In the genomic region with DNA sequence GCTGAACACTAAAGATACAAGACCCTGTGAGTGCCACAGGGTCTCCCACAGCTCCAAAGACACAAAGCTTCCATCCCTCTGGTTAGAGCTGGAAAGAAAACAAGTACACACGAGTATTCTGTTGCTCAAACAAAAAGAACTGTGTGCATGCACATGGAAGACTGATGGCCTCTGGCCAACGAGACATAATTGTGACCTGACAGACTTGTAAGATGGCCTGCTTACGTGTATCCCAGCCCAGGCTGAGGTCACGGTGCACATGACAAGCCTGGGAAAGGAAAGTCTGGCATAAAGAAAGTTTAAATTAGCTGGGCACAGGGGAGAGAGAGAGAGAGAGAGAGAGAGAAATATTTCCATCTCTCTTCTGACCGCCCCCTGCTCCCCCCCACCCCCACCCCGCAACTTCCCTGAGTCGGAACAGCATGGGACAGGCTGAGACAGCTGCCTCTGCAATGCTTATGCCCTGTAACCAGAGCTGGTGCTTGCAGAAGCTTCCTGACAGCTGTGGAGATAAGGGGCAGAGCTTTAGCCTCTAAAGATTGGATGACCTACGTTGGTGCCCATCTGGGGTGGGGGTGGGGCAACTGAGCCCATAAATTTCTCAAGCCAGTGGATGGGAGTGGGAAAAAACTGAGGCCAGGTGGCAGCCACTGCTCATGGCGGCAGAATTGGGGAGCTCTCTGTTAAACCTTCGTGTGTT, we compare ENCODE assay signal across 12 mouse cellular contexts. TPM values are rescaled to one million over a fixed set of nuclear protein-coding genes. Genes with fewer than 3 reads are reported as not detected.
DNase-seq lines count a peak whose midpoint lies in the region; ATAC-seq lines count a peak whose summit lies in the region.
"Had no signal": no experiment of that assay in that cellular context is flagged by ENCODE, and none has a peak within 500 bp of the region (broad histone marks: within the 10 kb centered on the region; RNA-seq: fewer than 3 reads in every experiment).

No protein-coding gene starts in this region.

- H3K27ac ChIP-seq in kidney, embryonic 15.5 days: no peak overlapping the region
- H3K27ac ChIP-seq in embryonic facial prominence, embryonic 14.5 days (replicated peaks; ENCODE audit: low read depth, low read length): peak overlapping the region; percentile 52; the same call in 1 of the 2 replicates
- no peak overlapping the region for H3K27ac ChIP-seq in liver, embryonic 11.5 days (ENCODE audit: low read depth, low read length)

- H3K9me3 ChIP-seq in kidney, embryonic 15.5 days (replicated peaks): no peaks in the 10 kb centered on the region
- H3K9me3 ChIP-seq in embryonic facial prominence, embryonic 14.5 days (ENCODE audit: control insufficient read depth, low read length): no peaks in the 10 kb centered on the region
- no peaks in the 10 kb centered on the region for H3K9me3 ChIP-seq in liver, embryonic 11.5 days (ENCODE audit: control insufficient read depth, low read length)

- H3K4me2 ChIP-seq in kidney, embryonic 15.5 days: peak overlapping the region; percentile 15; the same call in 1 of the 2 replicates
- H3K4me2 ChIP-seq in embryonic facial prominence, embryonic 14.5 days (ENCODE audit: low read depth, low read length): 0 out of 2 replicates have a peak overlapping the region, but pooled peaks have one; percentile 15
- H3K4me2 ChIP-seq in liver, embryonic 11.5 days: 0 out of 2 replicates have a peak overlapping the region, but pooled peaks have one; percentile 20

- H3K9ac ChIP-seq in kidney, embryonic 15.5 days: no peak overlapping the region
- no peak overlapping the region for H3K9ac ChIP-seq in embryonic facial prominence, embryonic 14.5 days (ENCODE audit: low read depth, low read length)
- no peak overlapping the region for H3K9ac ChIP-seq in liver, embryonic 11.5 days (ENCODE audit: low read depth, low read length)

- DNase-seq in kidney, adult 18-20 months: no peak
- peak; percentile 64 for DNase-seq in embryo, embryonic 10 days (ENCODE audit: low spot score)
- peak; percentile 91 for DNase-seq in embryonic facial prominence, embryonic 14.5 days (ENCODE audit: low spot score)
- no peak for DNase-seq in liver, embryonic 11.5 days (ENCODE audit: low spot score)
- DNase-seq in ovary, postnatal 14 days (ENCODE audit: low spot score): no peak
- no peak for DNase-seq in urinary bladder, postnatal 36 days (ENCODE audit: low spot score in 2 of 2)
- DNase-seq in layer of hippocampus, adult 8-10 months (ENCODE audit: low spot score in 2 of 2): no peak
- DNase-seq: kidney, postnatal 36 days; thymus, postnatal 25 days had no signal

- H3K27me3 ChIP-seq in kidney, embryonic 15.5 days: no peaks in the 10 kb centered on the region
- H3K27me3 ChIP-seq in embryonic facial prominence, embryonic 14.5 days (replicated peaks; ENCODE audit: control insufficient read depth, insufficient read depth, low read length): no peaks in the 10 kb centered on the region
- no peaks in the 10 kb centered on the region for H3K27me3 ChIP-seq in liver, embryonic 11.5 days (replicated peaks; ENCODE audit: control insufficient read depth, insufficient read depth, low read length)

- H3K4me3 ChIP-seq in kidney, embryonic 15.5 days (replicated peaks): no peak overlapping the region
- no peak overlapping the region for H3K4me3 ChIP-seq in embryonic facial prominence, embryonic 14.5 days (ENCODE audit: low read depth, low read length)
- H3K4me3 ChIP-seq in liver, embryonic 11.5 days (ENCODE audit: low read depth, low read length): no peak overlapping the region

- peaks cover 8% of the 10 kb centered on the region; the same call in 1 of the 2 replicates for H3K4me1 ChIP-seq in kidney, embryonic 15.5 days
- peaks cover 14% of the 10 kb centered on the region for H3K4me1 ChIP-seq in embryonic facial prominence, embryonic 14.5 days (ENCODE audit: control insufficient read depth, insufficient read depth, low read length)
- no peaks in the 10 kb centered on the region for H3K4me1 ChIP-seq in liver, embryonic 11.5 days (replicated peaks; ENCODE audit: control insufficient read depth, insufficient read depth, low read length)

- ATAC-seq in kidney, embryonic 15.5 days (replicated peaks; ENCODE audit: low FRiP score): peak; percentile 67; the same call in 1 of the 2 replicates
- peak; percentile 92 for ATAC-seq in embryonic facial prominence, embryonic 14.5 days (ENCODE audit: low read depth)
- no peak for ATAC-seq in liver, embryonic 11.5 days (replicated peaks; ENCODE audit: low FRiP score)

- 17% methylated on average over 10 of the region's 10 CpGs for WGBS in kidney, embryonic 15.5 days
- 18% methylated on average over 9 of the region's 10 CpGs for WGBS in embryonic facial prominence, embryonic 14.5 days
- 22% methylated on average over 10 of the region's 10 CpGs for WGBS in liver, embryonic 11.5 days

- no peaks in the 10 kb centered on the region for H3K36me3 ChIP-seq in kidney, embryonic 15.5 days
- H3K36me3 ChIP-seq in embryonic facial prominence, embryonic 14.5 days (ENCODE audit: control insufficient read depth, insufficient read depth, low read length): no peaks in the 10 kb centered on the region
- no peaks in the 10 kb centered on the region for H3K36me3 ChIP-seq in liver, embryonic 11.5 days (ENCODE audit: control insufficient read depth, insufficient read depth, low read length)

RNA-seq across cellular contexts. Expression of gene Tnp1, which starts 46.4 kb away (rescaled TPM):
- not detected in 2 replicates for polyA plus RNA-seq in kidney, embryonic 15.5 days (2015; fragmentation: Nextera tagmentation; extraction: Ambion mirVana)
- polyA plus RNA-seq in embryonic facial prominence, embryonic 14.5 days (2014; fragmentation: Nextera tagmentation; extraction: Ambion mirVana): not detected in 2 replicates
- not detected in 2 replicates for polyA plus RNA-seq in liver, embryonic 11.5 days (2014; fragmentation: Nextera tagmentation; extraction: Ambion mirVana)
- not detected for total RNA-seq in layer of hippocampus, adult 8-10 months (2022)
- total RNA-seq: MEL had no signal
- polyA plus RNA-seq: forebrain, embryonic 11.5 days had no signal

Comparison
In these comparisons a context has a peak if more than half of its experiments do, and no peak if none do; other contexts are left out.
1. DNase-seq: peak in embryo, embryonic 10 days (single experiment) and embryonic facial prominence, embryonic 14.5 days (single experiment); none in kidney, adult 18-20 months (single experiment), liver, embryonic 11.5 days (single experiment), ovary, postnatal 14 days (single experiment), urinary bladder, postnatal 36 days (0 of 2) and layer of hippocampus, adult 8-10 months (0 of 2).
2. Peak in every context shown above with its lines, with median percentiles within 50 percentile points of each other: H3K4me2 ChIP-seq.